Comparison of ENCODE assay signal across 21 mouse cellular contexts in genomic region chr2:169584745-169585456, GRCm38 (mm10). TPM values are rescaled to one million over a fixed set of nuclear protein-coding genes. Genes with fewer than 3 reads are reported as not detected.
DNase-seq lines count a peak whose midpoint lies in the region; ATAC-seq and TF ChIP-seq lines count a peak whose summit lies in the region.
"Had no signal": no experiment of that assay in that cellular context is flagged by ENCODE, and none has a peak within 500 bp of the region (broad histone marks: within the 10 kb centered on the region; RNA-seq: fewer than 3 reads in every experiment).

No protein-coding gene starts in this region.

- ATAC-seq in hindbrain, embryonic 13.5 days (ENCODE audit: low FRiP score), result no peak
- ATAC-seq in hindbrain, postnatal 0 days, result no peak
- ATAC-seq in embryonic facial prominence, embryonic 15.5 days (ENCODE audit: insufficient number of reproducible peaks, low FRiP score, low TSS enrichment, low read depth), result no peak
- ATAC-seq in midbrain, embryonic 14.5 days (ENCODE audit: low FRiP score, low TSS enrichment), result no peak; the same call in 1 of the 2 replicates
- no peak for ATAC-seq in monocyte, adult 5-6 weeks (replicated peaks; ENCODE audit: insufficient number of reproducible peaks, low FRiP score, low TSS enrichment, poor library complexity, severe bottlenecking)
- ATAC-seq: Patski had no signal

- H3K4me1 ChIP-seq in hindbrain, embryonic 13.5 days (replicated peaks), result peaks cover 18% of the 10 kb centered on the region
- no peaks in the 10 kb centered on the region for H3K4me1 ChIP-seq in hindbrain, postnatal 0 days (ENCODE audit: insufficient read depth, low read length)
- peaks cover 38% of the 10 kb centered on the region for H3K4me1 ChIP-seq in E14TG2a.4 (replicated peaks; ENCODE audit: low read depth, low read length)
- no peaks in the 10 kb centered on the region; the same call in 1 of the 2 replicates for H3K4me1 ChIP-seq in embryonic facial prominence, embryonic 15.5 days
- H3K4me1 ChIP-seq in midbrain, embryonic 14.5 days (ENCODE audit: control insufficient read depth, insufficient read depth, low read length), result peaks cover 10% of the 10 kb centered on the region; the same call in 1 of the 2 replicates
- H3K4me1 ChIP-seq: liver, embryonic 13.5 days had no signal

- DNase-seq in hindbrain, postnatal 0 days (ENCODE audit: low spot score), result no peak
- DNase-seq in midbrain, embryonic 14.5 days, result peak; percentile 65
- DNase-seq in heart, adult 18-20 months, result no peak
- DNase-seq: adrenal gland, postnatal 25 days; cerebellum, adult 8-10 months; gastrocnemius, postnatal 10 days; kidney, adult 9 months; layer of hippocampus, adult 9-11 months; liver, embryonic 13.5 days had no signal

- 55% methylated on average over 15 of the region's 15 CpGs for WGBS in hindbrain, embryonic 13.5 days
- 50% methylated on average over 15 of the region's 15 CpGs for WGBS in hindbrain, postnatal 0 days
- WGBS in embryonic facial prominence, embryonic 15.5 days, result 44% methylated on average over 15 of the region's 15 CpGs
- 29% methylated on average over 15 of the region's 15 CpGs for WGBS in midbrain, embryonic 14.5 days

- TF ChIP-seq CTCF in hindbrain, postnatal 0 days (IDR thresholded peaks at IDR 0.05; ENCODE audit: low read depth), result no peak
- no peak for TF ChIP-seq CTCF in E14TG2a.4 (conservative IDR thresholded peaks at IDR 0.05; ENCODE audit: low read length)

- H3K9ac ChIP-seq in hindbrain, embryonic 13.5 days, result 0 out of 2 replicates have a peak overlapping the region, but pooled peaks have one; percentile 15
- no peak overlapping the region for H3K9ac ChIP-seq in hindbrain, postnatal 0 days (replicated peaks; ENCODE audit: low read length)
- no peak overlapping the region for H3K9ac ChIP-seq in embryonic facial prominence, embryonic 15.5 days
- H3K9ac ChIP-seq in midbrain, embryonic 14.5 days (replicated peaks; ENCODE audit: low read length), result no peak overlapping the region
- H3K9ac ChIP-seq: limb, embryonic 12.5 days; liver, embryonic 13.5 days had no signal

- H3K36me3 ChIP-seq in hindbrain, embryonic 13.5 days, result no peaks in the 10 kb centered on the region
- H3K36me3 ChIP-seq in hindbrain, postnatal 0 days (ENCODE audit: insufficient read depth, low read length), result no peaks in the 10 kb centered on the region
- no peaks in the 10 kb centered on the region for H3K36me3 ChIP-seq in E14TG2a.4 (ENCODE audit: insufficient read depth, low read length)
- H3K36me3 ChIP-seq in embryonic facial prominence, embryonic 15.5 days, result no peaks in the 10 kb centered on the region
- H3K36me3 ChIP-seq in midbrain, embryonic 14.5 days (ENCODE audit: control insufficient read depth, insufficient read depth, low read length), result no peaks in the 10 kb centered on the region
- H3K36me3 ChIP-seq: limb, embryonic 12.5 days; liver, embryonic 13.5 days had no signal

- peak overlapping the region; percentile 60; the same call in 1 of the 2 replicates for H3K27ac ChIP-seq in hindbrain, embryonic 13.5 days
- no peak overlapping the region for H3K27ac ChIP-seq in hindbrain, postnatal 0 days
- H3K27ac ChIP-seq in embryonic facial prominence, embryonic 15.5 days (replicated peaks), result no peak overlapping the region; the same call in 1 of the 2 replicates
- H3K27ac ChIP-seq in midbrain, embryonic 14.5 days (replicated peaks; ENCODE audit: low read depth, low read length), result peak overlapping the region; percentile 52; the same call in 1 of the 2 replicates
- H3K27ac ChIP-seq: limb, embryonic 12.5 days; liver, embryonic 13.5 days had no signal

- no peaks in the 10 kb centered on the region for H3K27me3 ChIP-seq in hindbrain, embryonic 13.5 days
- no peaks in the 10 kb centered on the region for H3K27me3 ChIP-seq in hindbrain, postnatal 0 days (ENCODE audit: insufficient read depth, low read length)
- H3K27me3 ChIP-seq in E14TG2a.4 (ENCODE audit: insufficient read depth, low read length), result no peaks in the 10 kb centered on the region
- no peaks in the 10 kb centered on the region for H3K27me3 ChIP-seq in embryonic facial prominence, embryonic 15.5 days
- H3K27me3 ChIP-seq in midbrain, embryonic 14.5 days (ENCODE audit: control insufficient read depth, insufficient read depth, low read length), result no peaks in the 10 kb centered on the region
- H3K27me3 ChIP-seq: limb, embryonic 12.5 days; liver, embryonic 13.5 days; Patski had no signal

- no peak overlapping the region for H3K4me3 ChIP-seq in hindbrain, embryonic 13.5 days
- no peak overlapping the region for H3K4me3 ChIP-seq in hindbrain, postnatal 0 days (ENCODE audit: low read length)
- 0 out of 2 replicates have a peak overlapping the region, but pooled peaks have one; percentile 1 for H3K4me3 ChIP-seq in E14TG2a.4 (replicated peaks; ENCODE audit: low read length)
- H3K4me3 ChIP-seq in embryonic facial prominence, embryonic 15.5 days (replicated peaks), result no peak overlapping the region
- no peak overlapping the region for H3K4me3 ChIP-seq in midbrain, embryonic 14.5 days (replicated peaks; ENCODE audit: low read depth, low read length)
- H3K4me3 ChIP-seq: limb, embryonic 12.5 days; liver, embryonic 13.5 days had no signal

- no peaks in the 10 kb centered on the region for H3K9me3 ChIP-seq in hindbrain, embryonic 13.5 days
- no peaks in the 10 kb centered on the region for H3K9me3 ChIP-seq in hindbrain, postnatal 0 days (ENCODE audit: low read length)
- H3K9me3 ChIP-seq in E14TG2a.4 (ENCODE audit: low read length), result no peaks in the 10 kb centered on the region
- H3K9me3 ChIP-seq in embryonic facial prominence, embryonic 15.5 days (replicated peaks), result no peaks in the 10 kb centered on the region
- H3K9me3 ChIP-seq in midbrain, embryonic 14.5 days (ENCODE audit: control insufficient read depth, low read length), result no peaks in the 10 kb centered on the region
- H3K9me3 ChIP-seq: limb, embryonic 12.5 days; liver, embryonic 13.5 days had no signal

- 0 out of 2 replicates have a peak overlapping the region, but pooled peaks have one; percentile 10 for H3K4me2 ChIP-seq in hindbrain, embryonic 13.5 days
- H3K4me2 ChIP-seq in hindbrain, postnatal 0 days (ENCODE audit: low read depth, low read length), result no peak overlapping the region
- peak overlapping the region; percentile 30 for H3K4me2 ChIP-seq in embryonic facial prominence, embryonic 15.5 days (replicated peaks)
- peak overlapping the region; percentile 0; the same call in 1 of the 2 replicates for H3K4me2 ChIP-seq in midbrain, embryonic 14.5 days (ENCODE audit: low read length)
- H3K4me2 ChIP-seq: limb, embryonic 12.5 days; liver, embryonic 13.5 days had no signal

RNA-seq across cellular contexts. Expression of gene Gm11011, which starts 2.6 kb away (rescaled TPM):
- not detected in 2 replicates for polyA plus RNA-seq in hindbrain, embryonic 13.5 days (2015; fragmentation: Nextera tagmentation; extraction: Ambion mirVana)
- not detected in 2 replicates for total RNA-seq in hindbrain, postnatal 0 days (2014; rRNA removed)
- polyA plus RNA-seq in hindbrain, postnatal 0 days (2015; fragmentation: Nextera tagmentation; extraction: Ambion mirVana), result not detected in 2 replicates
- polyA plus RNA-seq in embryonic facial prominence, embryonic 15.5 days (2015; fragmentation: Nextera tagmentation; extraction: Ambion mirVana), result not detected in 2 replicates
- not detected in 2 replicates for polyA plus RNA-seq in midbrain, embryonic 14.5 days (2014; fragmentation: Nextera tagmentation; extraction: Ambion mirVana)
- total RNA-seq in monocyte, adult 5-6 weeks (2017), result not detected in 3 replicates
- not detected for total RNA-seq in heart, adult 18-20 months (2021)
- total RNA-seq: adrenal gland, postnatal 25 days; common myeloid progenitor, adult 5-6 weeks; gastrocnemius, postnatal 10 days; heart, adult 8-10 months; left cerebral cortex, adult 8-10 months had no signal
- polyA plus RNA-seq: C2C12; heart, embryonic 16.5 days; limb, embryonic 12.5 days; liver, embryonic 13.5 days; lung, embryonic 16.5 days; Patski had no signal

RNA-seq across cellular contexts. Expression of gene Tshz2, which starts 47.9 kb away (rescaled TPM):
- 43.0 and 43.6 TPM in 2 replicates for polyA plus RNA-seq in hindbrain, embryonic 13.5 days (2015; fragmentation: Nextera tagmentation; extraction: Ambion mirVana)
- 40.2 and 47.0 TPM in 2 replicates for total RNA-seq in hindbrain, postnatal 0 days (2014; rRNA removed)
- polyA plus RNA-seq in hindbrain, postnatal 0 days (2015; fragmentation: Nextera tagmentation; extraction: Ambion mirVana), result 29.0 and 31.4 TPM in 2 replicates
- polyA plus RNA-seq in embryonic facial prominence, embryonic 15.5 days (2015; fragmentation: Nextera tagmentation; extraction: Ambion mirVana), result 10.1 and 10.5 TPM in 2 replicates
- polyA plus RNA-seq in midbrain, embryonic 14.5 days (2014; fragmentation: Nextera tagmentation; extraction: Ambion mirVana), result 13.0 and 13.3 TPM in 2 replicates
- not detected in 3 replicates for total RNA-seq in monocyte, adult 5-6 weeks (2017)
- 10 to 100 TPM; 11.4 to 12.0 TPM for total RNA-seq in heart, adult 18-20 months (2021)
- total RNA-seq: common myeloid progenitor, adult 5-6 weeks had no signal
- polyA plus RNA-seq: C2C12 had no signal

Comparison
In these comparisons a context has a peak if more than half of its experiments do, and no peak if none do; other contexts are left out.
1. H3K27ac ChIP-seq: peak in hindbrain, embryonic 13.5 days (single experiment) and midbrain, embryonic 14.5 days (single experiment); none in hindbrain, postnatal 0 days (single experiment) and embryonic facial prominence, embryonic 15.5 days (single experiment).